Mouse (Mus musculus) urinary bladder, adult 18-20 months (tissue): ENCODE measurements at regions not wholly inside any gene's neighbourhood (a gene's known extent, or its start where the extent isn't known, plus 50 kb on each side); places are given as distances from the start of the nearest gene placed in this dataset.
A peak's percentile ranks its signal among the peaks of the same experiment; 100 is the strongest.
"Not testable (repeated sequence)": the region's sequence is repeated elsewhere in the genome, so short reads cannot be mapped to it uniquely, and the experiment has no call there.

ENCODE experiments used
- DNase-seq, 2 experiments: peaks; one replicate each; pipeline ENCODE4 v3.0.0; 2022; ENCODE audit warnings: low spot score in 2 of 2, mixed read lengths in 2 of 2

- DNase-seq, result peak; percentile 19 to 35
Observed at GRCm38 (mm10) chr16:65629186-65629585, 66.7 kb upstream of the Chmp2b start.

- no peak for DNase-seq
Observed at GRCm38 (mm10) chr16:65631680-65632079, 69.2 kb upstream of the Chmp2b start.

GRCm38 (mm10) chr16:65646741-65647140 lies 84.2 kb upstream of the Chmp2b start:
- DNase-seq, result not testable (repeated sequence)

- no peak for DNase-seq
Observed at GRCm38 (mm10) chr16:65649061-65649460, 86.5 kb upstream of the Chmp2b start.

GRCm38 (mm10) chr16:65655490-65655889 lies 93.0 kb upstream of the Chmp2b start:
- DNase-seq, result no peak

GRCm38 (mm10) chr16:65657829-65658228 lies 95.3 kb upstream of the Chmp2b start:
- DNase-seq, result no peak

GRCm38 (mm10) chr16:65664787-65665186 lies 102.3 kb upstream of the Chmp2b start:
- peak in 1 of 2 experiments; percentile 4 for DNase-seq

GRCm38 (mm10) chr16:65672116-65672515 lies 109.6 kb upstream of the Chmp2b start:
- no peak for DNase-seq

GRCm38 (mm10) chr16:65683089-65683488 lies 120.6 kb upstream of the Chmp2b start:
- DNase-seq, result no peak

GRCm38 (mm10) chr16:65683703-65684320 lies 121.3 kb upstream of the Chmp2b start:
- no peak for DNase-seq

- no peak for DNase-seq
Observed at GRCm38 (mm10) chr16:65693626-65694025, 121.4 kb upstream of the Vgll3 start.

- DNase-seq, result no peak
Observed at GRCm38 (mm10) chr16:65715631-65716030, 99.4 kb upstream of the Vgll3 start.

GRCm38 (mm10) chr16:65718791-65719472 lies 96.1 kb upstream of the Vgll3 start:
- DNase-seq, result no peak

GRCm38 (mm10) chr16:65720953-65721352 lies 94.1 kb upstream of the Vgll3 start:
- DNase-seq, result no peak

- no peak for DNase-seq
Observed at GRCm38 (mm10) chr16:65725559-65726269, 89.3 kb upstream of the Vgll3 start.

GRCm38 (mm10) chr16:65726289-65726688 lies 88.8 kb upstream of the Vgll3 start:
- DNase-seq, result no peak

GRCm38 (mm10) chr16:65729322-65729721 lies 85.7 kb upstream of the Vgll3 start:
- no peak for DNase-seq

- no peak for DNase-seq
Observed at GRCm38 (mm10) chr16:65739652-65740051, 75.4 kb upstream of the Vgll3 start.

GRCm38 (mm10) chr16:65742951-65743350 lies 72.1 kb upstream of the Vgll3 start:
- DNase-seq, result no peak

- no peak for DNase-seq
Observed at GRCm38 (mm10) chr16:65755667-65756066, 59.4 kb upstream of the Vgll3 start.
